Mouse (Mus musculus): ENCODE results near the gene Foxk1.

- TF ChIP-seq POLR2A (IDR thresholded peaks at IDR 0.05; ENCODE audit: low read depth, low read length) (no peak), CTCF (conservative IDR thresholded peaks at IDR 0.05; ENCODE audit: insufficient read depth, insufficient read length, low read depth, low read length) (no peak)
Observed at GRCm38 (mm10) chr5:142453742-142454141, 52.4 kb downstream of the Foxk1 start.

Data from kidney, adult 2 months (tissue).